Mouse (Mus musculus) cerebellum, adult 2 months (tissue): Measurements from ENCODE around the gene BC017158. TPM values are rescaled to one million over a fixed set of nuclear protein-coding genes. Genes with fewer than 3 reads are reported as not detected.
"Not testable (repeated sequence)": the region's sequence is repeated elsewhere in the genome, so short reads cannot be mapped to it uniquely, and the experiment has no call there.

Experiments used
- DNase-seq, 2 experiments: peaks; one replicate each; pipeline ENCODE4 v3.0.0; 2021
- H3K27ac ChIP-seq: fragments of 200-500 bp; 2 replicates; pipeline ENCODE4 v1.5.1; 2012; ENCODE audit warnings: low read length, control low read depth, inconsistent platforms; ENCODE audit not compliant: insufficient read depth
- H3K27me3 ChIP-seq: fragments of 200-500 bp; 2 replicates; pipeline ENCODE4 v1.6.1; 2012; ENCODE audit warnings: inconsistent platforms, mild to moderate bottlenecking, low read length, moderate library complexity; ENCODE audit not compliant: control insufficient read depth, insufficient read depth
- H3K4me1 ChIP-seq: fragments of 200-500 bp; 2 replicates; pipeline ENCODE4 v1.6.1; 2011; ENCODE audit warnings: low read length; ENCODE audit not compliant: control insufficient read depth, insufficient read depth
- H3K4me3 ChIP-seq: fragments of 200-500 bp; replicated peaks from 2 replicates; pipeline ENCODE3; 2011; ENCODE audit warnings: mild to moderate bottlenecking, low read depth, low read length, control low read depth; ENCODE audit not compliant: insufficient read depth
- CTCF ChIP-seq: fragments of 200-500 bp; IDR thresholded peaks from 2 replicates; pipeline ENCODE4 v1.5.1; 2011; ENCODE audit warnings: low read depth, mild to moderate bottlenecking, control low read depth, low read length, moderate library complexity, borderline replicate concordance; ENCODE audit not compliant: insufficient read depth
- POLR2A ChIP-seq: fragments of 200-500 bp; IDR thresholded peaks from 2 replicates; pipeline ENCODE4 v1.6.1; 2011; ENCODE audit warnings: low read length, control low read depth, borderline replicate concordance; ENCODE audit not compliant: insufficient read depth
- WGBS: fragments of 180-500 bp; shearing (Covaris S2); methylation state at CpG from one replicate; pipeline ENCODE4 v1.1.7; 2018; 5-methylcytosine and 5-hydroxymethylcytosine counted together
- polyA plus RNA-seq: library from polyadenylated mRNA; depleted of rRNA; stranded (reverse); fragments of >200 nt; gene quantifications from 2 replicates; pipeline ENCODE4 v1.2.3, GENCODE M21; 2012; rRNA removed

Gene BC017158
- 35.4 and 38.9 TPM in 2 replicates for polyA plus RNA-seq

- DNase-seq = peak; percentile 82 to 85
- Histone ChIP-seq H3K27ac (no peak within 1 kb of the TSS), H3K4me1 (no peaks in the 10 kb centered on the region), H3K4me3 (peak within 1 kb of the TSS; percentile 54), H3K27me3 (no peaks in the 10 kb centered on the region)
- no peak; the same call in 1 of the 2 replicates for TF ChIP-seq POLR2A
- no peak for TF ChIP-seq CTCF
- 1% methylated on average over 47 of the region's 47 CpGs for WGBS
Measured at GRCm38 (mm10) chr7:128297617-128298480, at the start of gene BC017158. Gene BC017158 (minus strand): TSS chr7:128298170.

- no peak for TF ChIP-seq POLR2A
- no peak for TF ChIP-seq CTCF
- H3K4me3 ChIP-seq = no peak overlapping the region
- H3K27ac ChIP-seq = no peak overlapping the region
- H3K27me3 ChIP-seq = no peaks in the 10 kb centered on the region
- no peak for DNase-seq
- peaks cover 12% of the 10 kb centered on the region; the same call in 1 of the 2 replicates for H3K4me1 ChIP-seq
- WGBS = 80% methylated on average over 8 of the region's 8 CpGs
Measured at GRCm38 (mm10) chr7:128346991-128347390, 49.0 kb upstream of the BC017158 start.

- TF ChIP-seq CTCF = no peak
- TF ChIP-seq POLR2A = no peak
- DNase-seq = no peak
- Histone ChIP-seq H3K4me1 (peaks cover 12% of the 10 kb centered on the region; the same call in 1 of the 2 replicates), H3K27me3 (no peaks in the 10 kb centered on the region), H3K4me3 (no peak overlapping the region), H3K27ac (no peak overlapping the region)
- 66% methylated on average over 2 of the region's 2 CpGs for WGBS
Measured at GRCm38 (mm10) chr7:128346522-128346921, 48.6 kb upstream of the BC017158 start.

- peaks cover 12% of the 10 kb centered on the region; the same call in 1 of the 2 replicates for H3K4me1 ChIP-seq
- 93% methylated on average over 6 of the region's 6 CpGs for WGBS
- no peaks in the 10 kb centered on the region for H3K27me3 ChIP-seq
- H3K27ac ChIP-seq = no peak overlapping the region
- no peak for DNase-seq
- no peak overlapping the region for H3K4me3 ChIP-seq
- TF ChIP-seq CTCF (no peak), POLR2A (no peak)
Measured at GRCm38 (mm10) chr7:128345691-128346090, 47.7 kb upstream of the BC017158 start.

- Histone ChIP-seq H3K27me3 (no peaks in the 10 kb centered on the region), H3K4me1 (peaks cover 12% of the 10 kb centered on the region; the same call in 1 of the 2 replicates), H3K27ac (no peak overlapping the region), H3K4me3 (no peak overlapping the region)
- no peak for TF ChIP-seq POLR2A
- peak; percentile 98 for TF ChIP-seq CTCF
- WGBS = 69% methylated on average over 6 of the region's 6 CpGs
- DNase-seq = peak; percentile 78 to 84
Measured at GRCm38 (mm10) chr7:128344928-128345653, 47.1 kb upstream of the BC017158 start.

GRCm38 (mm10) chr7:128344488-128344887, 46.5 kb upstream of the BC017158 start:
- no peaks in the 10 kb centered on the region for H3K27me3 ChIP-seq
- no peak overlapping the region for H3K27ac ChIP-seq
- WGBS = 81% methylated on average over 7 of the region's 7 CpGs
- no peak overlapping the region for H3K4me3 ChIP-seq
- TF ChIP-seq CTCF (no peak), POLR2A (no peak)
- peaks cover 12% of the 10 kb centered on the region; the same call in 1 of the 2 replicates for H3K4me1 ChIP-seq
- no peak for DNase-seq

GRCm38 (mm10) chr7:128342691-128343090, 44.7 kb upstream of the BC017158 start:
- H3K4me1 ChIP-seq, DNase-seq, H3K27ac ChIP-seq, H3K27me3 ChIP-seq, H3K4me3 ChIP-seq: not testable (repeated sequence)
- WGBS = 61% methylated on average over 8 of the region's 10 CpGs

GRCm38 (mm10) chr7:128340321-128340720, 42.4 kb upstream of the BC017158 start:
- H3K27me3 ChIP-seq, DNase-seq, H3K4me1 ChIP-seq, H3K4me3 ChIP-seq, H3K27ac ChIP-seq: not testable (repeated sequence)
- WGBS = 87% methylated on average over 9 of the region's 9 CpGs
